Mouse (Mus musculus) right cerebral cortex, postnatal 4 days (tissue): ENCODE data around the gene Hist1h2bf.

Source experiments
- DNase-seq: peaks from one replicate; pipeline ENCODE4 v3.0.0-alpha.2; 2022

Hist1h2bf gene

GRCm38 (mm10) chr13:23523976-23524375, 50.0 kb downstream of the Hist1h2bf start:
- no peak for DNase-seq
